Mouse (Mus musculus) forebrain, embryonic 12.5 days (tissue): ENCODE data around the gene Grhl3. TPM values are rescaled to one million over a fixed set of nuclear protein-coding genes. Genes with fewer than 3 reads are reported as not detected.

Experiments used
- ATAC-seq: fragments of 200-750 bp; cut with Nextera tagmentation; 2 replicates; pipeline ENCODE4 v1.8.0; 2017; ENCODE audit warnings: moderate TSS enrichment; ENCODE audit not compliant: low FRiP score
- H3K27ac ChIP-seq: fragments of 300-500 bp; sonication (generic); 2 replicates; pipeline ENCODE4 v1.5.1; 2016; ENCODE audit warnings: mild to moderate bottlenecking
- H3K27me3 ChIP-seq: fragments of 300-500 bp; sonication (generic); 2 replicates; pipeline ENCODE4 v1.6.1; 2016; ENCODE audit warnings: mild to moderate bottlenecking
- H3K36me3 ChIP-seq: fragments of 300-500 bp; sonication (generic); replicated peaks from 2 replicates; pipeline ENCODE4 v1.6.1; 2016; ENCODE audit warnings: mild to moderate bottlenecking
- H3K4me1 ChIP-seq: fragments of 300-500 bp; sonication (generic); 2 replicates; pipeline ENCODE4 v1.6.1; 2016
- H3K4me2 ChIP-seq: fragments of 300-500 bp; sonication (generic); 2 replicates; pipeline ENCODE4 v1.6.1; 2016; ENCODE audit warnings: mild to moderate bottlenecking, moderate library complexity
- H3K4me3 ChIP-seq: fragments of 300-500 bp; sonication (generic); replicated peaks from 2 replicates; pipeline ENCODE4 v1.5.1; 2016; ENCODE audit warnings: mild to moderate bottlenecking
- H3K9ac ChIP-seq: fragments of 300-500 bp; sonication (generic); 2 replicates; pipeline ENCODE4 v1.6.1; 2016; ENCODE audit warnings: mild to moderate bottlenecking
- H3K9me3 ChIP-seq: fragments of 300-500 bp; sonication (generic); 2 replicates; pipeline ENCODE4 v1.6.1; 2016
- WGBS: fragments of 180-500 bp; shearing (Covaris S2); methylation state at CpG from one replicate; pipeline ENCODE4 v1.1.7; 2016; 5-methylcytosine and 5-hydroxymethylcytosine counted together
- polyA plus RNA-seq: library from polyadenylated mRNA; unstranded; fragments of >200 nt; fragmentation: Nextera tagmentation; extraction: Ambion mirVana; gene quantifications from 2 replicates; pipeline ENCODE4 v1.2.1, GENCODE M21; 2016

The Grhl3 gene
- polyA plus RNA-seq, 1 experiment from 2014 or later = 2.8 TPM

- no peaks in the 10 kb centered on the region for H3K36me3 ChIP-seq
- H3K27ac ChIP-seq = no peak overlapping the region
- H3K4me3 ChIP-seq = no peak overlapping the region
- H3K9me3 ChIP-seq = no peaks in the 10 kb centered on the region
- no peak for ATAC-seq
- H3K27me3 ChIP-seq = peaks cover 17% of the 10 kb centered on the region
- peaks cover 22% of the 10 kb centered on the region for H3K4me1 ChIP-seq
- H3K4me2 ChIP-seq = no peak overlapping the region
- H3K9ac ChIP-seq = no peak overlapping the region
- WGBS = 84% methylated on average over 9 of the region's 9 CpGs
Measured at GRCm38 (mm10) chr4:135520421-135520820, 53.0 kb downstream of the Grhl3 start.

GRCm38 (mm10) chr4:135518135-135518534 lies 55.3 kb downstream of the Grhl3 start:
- peaks cover 8% of the 10 kb centered on the region for H3K27me3 ChIP-seq

DNA sequence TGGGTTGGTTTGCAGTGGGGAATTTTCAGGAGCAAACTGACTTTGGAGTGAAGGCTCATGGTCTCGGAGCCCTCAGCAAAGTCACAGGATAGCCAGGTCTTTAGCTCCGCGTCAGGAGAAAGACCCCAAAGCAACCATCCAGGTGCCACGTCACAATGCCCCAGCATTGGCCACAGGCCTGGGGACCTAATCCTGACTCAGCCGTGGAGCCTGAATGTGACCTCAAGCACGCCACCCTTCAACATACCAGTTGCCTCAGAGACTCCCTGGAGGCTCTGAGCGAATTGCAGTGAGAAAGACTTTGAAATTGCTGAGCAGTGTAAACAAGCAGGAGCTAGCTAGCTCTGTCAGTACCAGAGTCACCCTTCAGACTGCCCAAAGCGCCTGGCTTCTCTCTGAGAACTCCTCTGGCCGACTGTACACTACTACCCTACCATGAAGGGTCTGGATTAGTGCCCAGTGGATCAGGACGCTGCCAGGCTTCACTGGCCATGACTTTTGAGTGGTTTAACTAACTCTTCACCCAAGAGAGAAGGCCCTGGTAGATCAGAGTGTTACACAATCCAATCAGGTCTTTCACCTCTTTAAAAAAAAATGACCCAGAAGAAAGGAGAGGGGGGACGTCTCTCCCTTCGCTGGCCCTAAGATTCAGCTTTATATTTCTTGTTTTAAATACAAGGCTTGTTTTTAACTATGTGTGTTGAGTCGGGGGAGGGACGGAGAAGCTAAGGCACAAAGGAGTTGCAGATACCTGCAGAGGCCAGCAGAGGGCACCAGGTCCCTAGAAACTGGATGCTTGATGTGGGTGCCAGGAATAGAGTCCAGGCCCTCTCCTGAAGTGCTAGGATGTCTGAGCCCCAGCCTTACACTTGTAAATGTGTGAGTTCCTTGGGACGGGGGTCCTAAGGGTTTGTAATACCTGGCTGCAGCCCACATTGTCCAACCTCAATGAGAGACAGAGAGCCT lies 56.8 kb downstream of the Grhl3 start:
- Histone ChIP-seq H3K4me3 (no peak overlapping the region), H3K4me2 (no peak overlapping the region), H3K4me1 (no peaks in the 10 kb centered on the region), H3K27me3 (peaks cover 8% of the 10 kb centered on the region), H3K9ac (no peak overlapping the region), H3K36me3 (no peaks in the 10 kb centered on the region), H3K9me3 (no peaks in the 10 kb centered on the region), H3K27ac (no peak overlapping the region)
- 57% methylated on average over 15 of the region's 15 CpGs for WGBS
- ATAC-seq = no peak

More at GRCm38 (mm10) chr4:135518135-135518534, 55.3 kb downstream of the Grhl3 start:
- H3K9me3 ChIP-seq = no peaks in the 10 kb centered on the region
- H3K4me3 ChIP-seq = no peak overlapping the region
- H3K4me1 ChIP-seq = no peaks in the 10 kb centered on the region
- 86% methylated on average over 12 of the region's 12 CpGs for WGBS
- H3K9ac ChIP-seq = no peak overlapping the region
- H3K27ac ChIP-seq = no peak overlapping the region
- no peak overlapping the region for H3K4me2 ChIP-seq
- H3K36me3 ChIP-seq = no peaks in the 10 kb centered on the region
- ATAC-seq = no peak

DNA sequence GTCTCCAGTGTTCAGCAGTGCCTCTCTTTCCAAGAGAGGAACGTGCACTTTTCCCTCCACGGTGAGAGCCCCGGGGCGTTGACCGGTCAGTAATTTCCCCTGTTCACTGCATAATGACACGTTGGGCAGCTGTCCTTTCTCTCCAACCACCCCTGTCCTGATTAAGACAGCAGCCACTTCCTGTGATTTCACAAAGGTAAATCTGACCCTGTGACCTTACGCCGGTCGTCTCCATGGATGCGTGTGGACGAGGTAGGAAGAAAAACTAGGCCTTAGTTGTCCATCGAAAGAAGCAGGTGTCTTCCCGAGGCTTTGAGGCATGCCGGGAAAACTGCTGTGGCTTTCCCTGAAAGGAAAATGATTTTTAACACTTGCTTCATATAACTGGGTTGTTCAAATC lies 58.5 kb downstream of the Grhl3 start:
- no peak overlapping the region for H3K4me3 ChIP-seq
- 64% methylated on average over 14 of the region's 14 CpGs for WGBS
- no peaks in the 10 kb centered on the region for H3K36me3 ChIP-seq
- H3K9ac ChIP-seq = no peak overlapping the region
- no peak overlapping the region for H3K4me2 ChIP-seq
- H3K4me1 ChIP-seq = no peaks in the 10 kb centered on the region
- ATAC-seq = no peak
- no peaks in the 10 kb centered on the region for H3K9me3 ChIP-seq
- no peak overlapping the region for H3K27ac ChIP-seq
- H3K27me3 ChIP-seq = peaks cover 12% of the 10 kb centered on the region

- Histone ChIP-seq H3K36me3 (no peaks in the 10 kb centered on the region), H3K9ac (no peak overlapping the region), H3K4me1 (peaks cover under 1% of the 10 kb centered on the region; the same call in 1 of the 2 replicates), H3K27me3 (peaks cover 17% of the 10 kb centered on the region), H3K4me3 (no peak overlapping the region), H3K27ac (no peak overlapping the region), H3K9me3 (no peaks in the 10 kb centered on the region), H3K4me2 (no peak overlapping the region)
- WGBS = 92% methylated on average over 7 of the region's 7 CpGs
- no peak for ATAC-seq
Measured at GRCm38 (mm10) chr4:135513865-135514264, 59.6 kb downstream of the Grhl3 start.

- Histone ChIP-seq H3K4me1 (peaks cover 10% of the 10 kb centered on the region), H3K9me3 (no peaks in the 10 kb centered on the region), H3K27me3 (peaks cover 17% of the 10 kb centered on the region), H3K4me2 (no peak overlapping the region), H3K9ac (no peak overlapping the region), H3K36me3 (no peaks in the 10 kb centered on the region), H3K27ac (no peak overlapping the region), H3K4me3 (no peak overlapping the region)
- ATAC-seq = no peak
- 66% methylated on average over 12 of the region's 12 CpGs for WGBS
Measured at GRCm38 (mm10) chr4:135509515-135509914, 63.9 kb downstream of the Grhl3 start.

GRCm38 (mm10) chr4:135508419-135509039 lies 64.9 kb downstream of the Grhl3 start:
- H3K9ac ChIP-seq = 0 out of 2 replicates have a peak overlapping the region, but pooled peaks have one; percentile 13
- H3K36me3 ChIP-seq = no peaks in the 10 kb centered on the region
- peaks cover 17% of the 10 kb centered on the region for H3K27me3 ChIP-seq
- 12% methylated on average over 13 of the region's 13 CpGs for WGBS
- H3K4me1 ChIP-seq = peaks cover 10% of the 10 kb centered on the region
- H3K4me2 ChIP-seq = peak overlapping the region; percentile 45
- peak; percentile 44; the same call in 1 of the 2 replicates for ATAC-seq
- H3K27ac ChIP-seq = no peak overlapping the region
- H3K9me3 ChIP-seq = no peaks in the 10 kb centered on the region
- H3K4me3 ChIP-seq = 0 out of 2 replicates have a peak overlapping the region, but pooled peaks have one; percentile 13

DNA sequence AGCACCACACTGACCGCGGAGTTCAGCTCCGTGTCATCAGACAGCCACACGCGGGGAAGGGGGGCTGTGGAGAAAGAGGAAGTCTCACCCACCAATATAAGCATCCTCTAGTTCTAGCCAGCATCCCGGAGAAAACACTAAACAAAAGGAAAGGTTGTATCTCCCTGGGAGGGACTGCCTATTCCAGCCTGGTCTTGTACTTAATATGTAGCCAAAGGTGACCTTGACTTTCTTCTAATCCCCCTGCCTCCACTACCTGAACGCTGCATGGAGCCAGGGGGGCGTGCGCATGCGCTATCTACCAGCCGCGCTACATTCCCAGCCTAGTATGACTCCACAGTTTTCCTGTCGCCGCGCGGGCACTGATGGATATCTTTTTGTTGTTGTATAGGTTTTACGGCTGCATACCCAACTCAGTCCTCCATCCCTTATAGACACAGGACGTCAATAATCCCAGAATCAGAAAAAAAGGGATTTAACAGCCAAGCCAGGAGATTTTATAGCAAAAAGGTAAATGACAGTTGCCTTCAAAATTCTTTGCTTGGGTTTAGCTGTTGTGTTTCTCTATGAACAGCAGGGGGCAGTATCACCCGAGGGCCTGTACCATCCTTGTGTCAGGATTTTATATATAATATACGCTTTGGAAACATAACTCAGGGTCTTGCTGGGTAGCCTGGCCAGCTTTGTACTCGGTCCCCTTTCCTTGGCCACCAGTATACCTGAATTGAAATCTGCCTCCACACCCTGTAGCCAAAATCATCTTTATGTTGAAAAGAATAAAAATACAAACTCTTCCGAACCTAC lies 65.7 kb downstream of the Grhl3 start:
- Histone ChIP-seq H3K9ac (peak overlapping the region; percentile 5; the same call in 1 of the 2 replicates), H3K36me3 (no peaks in the 10 kb centered on the region), H3K4me2 (peak overlapping the region; percentile 49), H3K9me3 (no peaks in the 10 kb centered on the region), H3K27me3 (peaks cover 17% of the 10 kb centered on the region), H3K4me1 (peaks cover 10% of the 10 kb centered on the region), H3K27ac (no peak overlapping the region), H3K4me3 (peak overlapping the region; percentile 6)
- 15% methylated on average over 22 of the region's 22 CpGs for WGBS
- 0 out of 2 replicates have a peak, but pooled peaks have one; percentile 55 for ATAC-seq

GRCm38 (mm10) chr4:135505794-135506193 lies 67.6 kb downstream of the Grhl3 start:
- H3K36me3 ChIP-seq = no peaks in the 10 kb centered on the region
- WGBS = 78% methylated on average over 11 of the region's 11 CpGs

GRCm38 (mm10) chr4:135501587-135501986 lies 71.8 kb downstream of the Grhl3 start:
- Histone ChIP-seq H3K4me1 (no peaks in the 10 kb centered on the region), H3K4me2 (no peak overlapping the region), H3K27me3 (no peaks in the 10 kb centered on the region), H3K4me3 (no peak overlapping the region), H3K9me3 (no peaks in the 10 kb centered on the region), H3K36me3 (no peaks in the 10 kb centered on the region), H3K27ac (no peak overlapping the region), H3K9ac (no peak overlapping the region)
- no peak for ATAC-seq
- WGBS = 60% methylated on average over 4 of the region's 4 CpGs

More at GRCm38 (mm10) chr4:135505794-135506193, 67.6 kb downstream of the Grhl3 start:
- Histone ChIP-seq H3K9ac (no peak overlapping the region), H3K9me3 (no peaks in the 10 kb centered on the region), H3K4me1 (peaks cover 10% of the 10 kb centered on the region), H3K27ac (no peak overlapping the region), H3K27me3 (peaks cover 17% of the 10 kb centered on the region), H3K4me2 (no peak overlapping the region), H3K4me3 (no peak overlapping the region)
- no peak for ATAC-seq

DNA sequence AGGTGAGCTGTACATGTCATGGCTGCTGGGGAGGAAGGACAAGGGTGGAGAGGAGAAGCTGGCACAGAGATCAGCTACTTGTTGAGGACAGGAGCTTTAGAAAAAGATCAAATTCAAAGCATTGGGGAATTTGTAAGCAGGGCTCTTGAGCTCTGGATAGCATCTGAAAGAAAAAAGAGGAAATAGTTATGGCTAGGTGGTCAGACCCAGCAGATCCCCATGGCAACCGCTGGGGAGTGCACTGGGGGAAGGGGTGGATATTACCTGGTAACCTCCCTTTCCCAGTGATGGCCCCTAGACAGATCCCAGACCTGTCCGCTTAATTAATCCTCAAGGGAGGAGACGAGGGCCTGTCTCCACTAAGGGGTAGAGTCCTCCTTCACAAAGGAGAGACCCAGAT lies 73.6 kb downstream of the Grhl3 start:
- Histone ChIP-seq H3K36me3 (no peaks in the 10 kb centered on the region), H3K9ac (no peak overlapping the region), H3K4me3 (no peak overlapping the region), H3K4me1 (peaks cover 7% of the 10 kb centered on the region), H3K27me3 (peaks cover 12% of the 10 kb centered on the region), H3K9me3 (no peaks in the 10 kb centered on the region), H3K27ac (no peak overlapping the region), H3K4me2 (no peak overlapping the region)
- no peak for ATAC-seq
- 72% methylated on average over 3 of the region's 3 CpGs for WGBS

DNA sequence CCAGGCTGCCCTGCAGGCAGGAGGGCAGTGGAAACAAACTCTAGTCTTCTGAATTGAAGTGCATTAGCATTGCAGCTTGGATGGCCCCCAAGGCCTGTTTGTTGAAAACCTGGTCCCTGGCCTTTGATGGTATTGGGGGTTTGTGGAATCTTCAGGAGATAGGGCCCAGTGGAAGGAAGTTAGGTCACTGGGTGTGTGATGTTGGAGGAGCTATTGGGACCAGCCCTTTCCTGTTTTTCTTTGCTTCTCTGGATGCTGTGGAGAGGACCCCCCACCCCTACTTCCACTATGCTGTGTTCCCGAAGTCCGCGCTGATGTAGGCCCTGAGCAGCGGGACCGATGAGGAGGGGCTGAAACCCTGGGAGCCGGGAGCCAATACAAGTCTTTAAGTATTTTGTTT lies 75.3 kb downstream of the Grhl3 start:
- Histone ChIP-seq H3K27ac (no peak overlapping the region), H3K9me3 (no peaks in the 10 kb centered on the region), H3K36me3 (no peaks in the 10 kb centered on the region), H3K27me3 (peaks cover 17% of the 10 kb centered on the region), H3K4me1 (peaks cover 15% of the 10 kb centered on the region), H3K4me2 (no peak overlapping the region), H3K9ac (no peak overlapping the region), H3K4me3 (no peak overlapping the region)
- ATAC-seq = no peak
- WGBS = 86% methylated on average over 6 of the region's 6 CpGs
